Mouse (Mus musculus): ENCODE results near the gene Ikzf3. TPM values are rescaled to one million over a fixed set of nuclear protein-coding genes. Genes with fewer than 3 reads are reported as not detected.

Gene Ikzf3
- polyA plus RNA-seq, 1 experiment from 2014 or later = 0.23 TPM

DNA sequence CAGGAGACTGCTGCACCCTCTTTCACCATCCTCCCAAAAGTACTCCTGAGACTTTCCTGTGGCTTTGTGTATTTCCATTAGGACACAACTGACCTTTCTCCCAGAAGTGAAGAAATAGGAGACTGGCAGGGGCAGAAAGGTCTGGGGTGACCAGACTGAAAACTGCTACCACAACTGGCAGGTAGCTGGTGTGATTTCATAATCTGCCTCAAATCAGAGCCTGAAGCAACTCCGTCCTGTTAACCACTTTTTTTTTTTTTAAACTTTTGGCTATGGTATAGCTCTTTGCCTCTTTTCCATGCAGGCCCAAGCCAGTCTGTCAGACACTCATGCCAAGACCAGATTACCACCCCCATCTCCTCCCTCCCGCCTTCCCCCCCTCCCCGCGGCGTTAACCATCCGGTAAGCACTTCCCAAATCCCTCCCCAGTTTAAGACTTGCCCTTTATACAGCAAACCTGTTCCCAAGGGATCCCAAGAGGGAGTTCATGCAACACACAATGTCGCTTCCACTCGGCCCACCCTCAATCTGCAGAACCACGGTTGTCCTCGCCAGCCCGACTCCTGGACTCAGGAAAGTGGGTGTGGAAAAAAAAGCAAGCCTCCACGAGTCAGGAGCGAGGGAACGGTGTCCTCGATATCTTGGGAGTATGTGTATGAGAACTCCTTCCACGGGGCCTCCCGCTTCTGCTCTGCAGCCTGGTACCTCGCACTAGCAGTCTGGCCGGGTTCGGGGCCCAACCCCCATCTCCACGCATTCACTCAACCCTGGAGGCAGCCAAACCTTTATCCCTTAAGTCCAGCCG, 40.5 kb upstream of the Ikzf3 start:
- no peaks in the 10 kb centered on the region for H3K9me3 ChIP-seq (ENCODE audit: control insufficient read depth, low read length)
- peak; percentile 9 for ATAC-seq
- peak overlapping the region; percentile 96 for H3K4me3 ChIP-seq (ENCODE audit: low read length)
- H3K27me3 ChIP-seq (replicated peaks; ENCODE audit: control insufficient read depth, insufficient read depth, low read length) = no peaks in the 10 kb centered on the region
- H3K4me2 ChIP-seq (ENCODE audit: low read depth, low read length) = peak overlapping the region; percentile 84
- H3K4me1 ChIP-seq (ENCODE audit: control insufficient read depth, insufficient read depth, low read length) = peaks cover 44% of the 10 kb centered on the region
- no peaks in the 10 kb centered on the region; the same call in 1 of the 2 replicates for H3K36me3 ChIP-seq (ENCODE audit: control insufficient read depth, insufficient read depth, low read length)
- H3K9ac ChIP-seq (ENCODE audit: low read depth, low read length) = peak overlapping the region; percentile 94
- peak overlapping the region; percentile 91 for H3K27ac ChIP-seq (ENCODE audit: low read length)
- WGBS = 2% methylated on average over 22 of the region's 22 CpGs

GRCm38 (mm10) chr11:98584629-98585177, 38.9 kb upstream of the Ikzf3 start:
- Histone ChIP-seq H3K4me1 (ENCODE audit: control insufficient read depth, insufficient read depth, low read length) (peaks cover 54% of the 10 kb centered on the region), H3K9ac (ENCODE audit: low read depth, low read length) (0 out of 2 replicates have a peak overlapping the region, but pooled peaks have one; percentile 94), H3K27me3 (replicated peaks; ENCODE audit: control insufficient read depth, insufficient read depth, low read length) (no peaks in the 10 kb centered on the region), H3K27ac (ENCODE audit: low read length) (no peak overlapping the region), H3K4me3 (ENCODE audit: low read length) (no peak overlapping the region), H3K4me2 (ENCODE audit: low read depth, low read length) (0 out of 2 replicates have a peak overlapping the region, but pooled peaks have one; percentile 84), H3K9me3 (ENCODE audit: control insufficient read depth, low read length) (no peaks in the 10 kb centered on the region), H3K36me3 (ENCODE audit: control insufficient read depth, insufficient read depth, low read length) (no peaks in the 10 kb centered on the region; the same call in 1 of the 2 replicates)
- WGBS = 82% methylated on average over 6 of the region's 6 CpGs
- ATAC-seq = no peak

- H3K4me2 ChIP-seq (ENCODE audit: low read depth, low read length) = no peak overlapping the region
- ATAC-seq = no peak
- WGBS = 53% methylated on average over 1 of the region's 1 CpGs
Measured at GRCm38 (mm10) chr11:98584146-98584545, 38.3 kb upstream of the Ikzf3 start.

DNA sequence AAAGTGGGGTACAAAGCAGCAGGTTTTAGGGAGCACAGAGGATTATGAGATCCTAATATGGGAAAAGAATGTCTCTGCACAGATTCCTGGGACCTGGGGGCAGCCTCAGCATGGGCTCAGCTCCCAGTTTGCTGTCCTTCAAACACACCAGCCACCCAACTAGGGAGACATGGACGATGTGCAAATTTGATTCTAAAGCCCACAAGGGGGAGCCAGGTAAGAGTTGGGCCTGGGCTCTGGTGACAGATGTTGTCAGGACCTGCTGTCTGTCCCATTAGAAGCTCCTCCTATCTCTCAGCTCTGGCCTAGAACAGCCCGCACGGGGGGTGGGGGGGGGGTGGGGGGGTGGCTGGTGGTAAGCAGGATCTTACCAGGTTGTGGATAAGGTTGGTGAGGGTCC, 37.7 kb upstream of the Ikzf3 start:
- Histone ChIP-seq H3K4me1 (ENCODE audit: control insufficient read depth, insufficient read depth, low read length) (peaks cover 53% of the 10 kb centered on the region), H3K27ac (ENCODE audit: low read length) (peak overlapping the region; percentile 72), H3K4me2 (ENCODE audit: low read depth, low read length) (no peak overlapping the region), H3K9me3 (ENCODE audit: control insufficient read depth, low read length) (no peaks in the 10 kb centered on the region), H3K36me3 (ENCODE audit: control insufficient read depth, insufficient read depth, low read length) (no peaks in the 10 kb centered on the region; the same call in 1 of the 2 replicates), H3K4me3 (ENCODE audit: low read length) (no peak overlapping the region), H3K9ac (ENCODE audit: low read depth, low read length) (no peak overlapping the region), H3K27me3 (replicated peaks; ENCODE audit: control insufficient read depth, insufficient read depth, low read length) (no peaks in the 10 kb centered on the region)
- 35% methylated on average over 3 of the region's 3 CpGs for whole genome bisulfite sequencing
- no peak for ATAC-seq

More at GRCm38 (mm10) chr11:98584146-98584545, 38.3 kb upstream of the Ikzf3 start:
- H3K4me3 ChIP-seq (ENCODE audit: low read length) = no peak overlapping the region
- peaks cover 54% of the 10 kb centered on the region for H3K4me1 ChIP-seq (ENCODE audit: control insufficient read depth, insufficient read depth, low read length)
- H3K27ac ChIP-seq (ENCODE audit: low read length) = no peak overlapping the region
- H3K36me3 ChIP-seq (ENCODE audit: control insufficient read depth, insufficient read depth, low read length) = no peaks in the 10 kb centered on the region; the same call in 1 of the 2 replicates
- H3K9ac ChIP-seq (ENCODE audit: low read depth, low read length) = no peak overlapping the region
- no peaks in the 10 kb centered on the region for H3K27me3 ChIP-seq (replicated peaks; ENCODE audit: control insufficient read depth, insufficient read depth, low read length)
- H3K9me3 ChIP-seq (ENCODE audit: control insufficient read depth, low read length) = no peaks in the 10 kb centered on the region

DNA sequence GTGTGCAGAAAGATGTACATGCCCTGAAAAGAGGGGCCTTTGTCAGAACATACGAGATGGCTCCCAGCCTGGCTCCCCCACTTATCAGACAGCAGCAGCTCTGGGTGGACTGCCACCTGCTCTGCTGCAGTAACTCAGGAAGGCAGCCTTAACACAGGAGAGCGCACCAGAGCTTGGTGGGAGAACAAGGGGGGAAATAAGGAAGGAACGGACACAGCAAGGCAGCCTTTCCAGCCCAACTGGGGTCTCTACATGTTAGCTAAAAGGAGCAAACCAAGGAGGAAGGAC, 37.4 kb upstream of the Ikzf3 start:
- Histone ChIP-seq H3K27ac (ENCODE audit: low read length) (peak overlapping the region; percentile 72), H3K4me2 (ENCODE audit: low read depth, low read length) (no peak overlapping the region)
- WGBS = 85% methylated on average over 3 of the region's 3 CpGs

DNA sequence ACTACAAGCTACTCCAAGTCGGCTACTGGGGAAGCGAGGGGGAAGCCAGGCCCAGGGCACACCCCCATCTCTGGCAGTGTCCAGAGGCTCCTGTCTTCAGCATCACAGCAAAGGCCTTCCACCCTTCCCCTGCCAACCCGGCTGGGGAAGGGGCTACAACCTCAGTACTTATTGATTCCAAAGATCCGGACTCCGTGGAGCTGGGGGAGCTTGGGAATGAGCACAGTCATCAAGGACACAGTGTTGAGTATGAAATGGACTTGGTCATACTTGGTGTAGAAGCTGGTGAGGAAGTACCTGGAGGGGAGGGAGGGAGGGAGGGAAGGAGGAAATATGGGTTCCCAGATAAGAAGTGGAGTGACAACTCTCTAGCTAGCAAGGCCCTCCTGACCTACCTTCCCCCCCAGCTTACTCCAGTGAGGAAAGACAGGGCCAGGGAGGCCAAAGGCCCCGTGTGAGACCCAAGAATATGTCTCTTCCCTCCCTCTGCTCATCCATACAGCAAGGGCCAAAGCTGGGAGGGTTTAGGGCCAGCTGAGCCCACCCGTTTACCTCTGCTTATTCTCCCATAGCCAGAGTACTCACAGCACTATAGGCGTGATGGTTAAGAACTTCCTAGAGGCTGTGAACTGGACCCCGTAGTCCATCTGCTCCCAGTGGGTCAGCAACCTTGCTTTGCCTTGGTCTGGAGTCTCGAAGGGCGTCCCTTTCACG, 36.9 kb upstream of the Ikzf3 start:
- no peaks in the 10 kb centered on the region for H3K27me3 ChIP-seq (replicated peaks; ENCODE audit: control insufficient read depth, insufficient read depth, low read length)
- peak; percentile 47 for ATAC-seq
- H3K4me1 ChIP-seq (ENCODE audit: control insufficient read depth, insufficient read depth, low read length) = peaks cover 47% of the 10 kb centered on the region
- 81% methylated on average over 12 of the region's 12 CpGs for whole genome bisulfite sequencing
- H3K4me2 ChIP-seq (ENCODE audit: low read depth, low read length) = no peak overlapping the region
- no peaks in the 10 kb centered on the region; the same call in 1 of the 2 replicates for H3K36me3 ChIP-seq (ENCODE audit: control insufficient read depth, insufficient read depth, low read length)
- H3K27ac ChIP-seq (ENCODE audit: low read length) = peak overlapping the region; percentile 72
- H3K9ac ChIP-seq (ENCODE audit: low read depth, low read length) = no peak overlapping the region; the same call in 1 of the 2 replicates
- no peak overlapping the region for H3K4me3 ChIP-seq (ENCODE audit: low read length)
- H3K9me3 ChIP-seq (ENCODE audit: control insufficient read depth, low read length) = no peaks in the 10 kb centered on the region

More for the DNA sequence above, 37.4 kb upstream of the Ikzf3 start:
- Histone ChIP-seq H3K9ac (ENCODE audit: low read depth, low read length) (no peak overlapping the region; the same call in 1 of the 2 replicates), H3K4me3 (ENCODE audit: low read length) (no peak overlapping the region), H3K9me3 (ENCODE audit: control insufficient read depth, low read length) (no peaks in the 10 kb centered on the region), H3K36me3 (ENCODE audit: control insufficient read depth, insufficient read depth, low read length) (no peaks in the 10 kb centered on the region; the same call in 1 of the 2 replicates), H3K4me1 (ENCODE audit: control insufficient read depth, insufficient read depth, low read length) (peaks cover 50% of the 10 kb centered on the region), H3K27me3 (replicated peaks; ENCODE audit: control insufficient read depth, insufficient read depth, low read length) (no peaks in the 10 kb centered on the region)
- ATAC-seq = no peak

GRCm38 (mm10) chr11:98582030-98582388, 36.2 kb upstream of the Ikzf3 start:
- Histone ChIP-seq H3K27me3 (replicated peaks; ENCODE audit: control insufficient read depth, insufficient read depth, low read length) (no peaks in the 10 kb centered on the region), H3K4me2 (ENCODE audit: low read depth, low read length) (no peak overlapping the region), H3K27ac (ENCODE audit: low read length) (peak overlapping the region; percentile 27; the same call in 1 of the 2 replicates), H3K4me3 (ENCODE audit: low read length) (no peak overlapping the region), H3K4me1 (ENCODE audit: control insufficient read depth, insufficient read depth, low read length) (peaks cover 44% of the 10 kb centered on the region), H3K36me3 (ENCODE audit: control insufficient read depth, insufficient read depth, low read length) (no peaks in the 10 kb centered on the region; the same call in 1 of the 2 replicates), H3K9me3 (ENCODE audit: control insufficient read depth, low read length) (no peaks in the 10 kb centered on the region), H3K9ac (ENCODE audit: low read depth, low read length) (no peak overlapping the region)
- ATAC-seq = no peak
- 78% methylated on average over 8 of the region's 8 CpGs for WGBS

DNA sequence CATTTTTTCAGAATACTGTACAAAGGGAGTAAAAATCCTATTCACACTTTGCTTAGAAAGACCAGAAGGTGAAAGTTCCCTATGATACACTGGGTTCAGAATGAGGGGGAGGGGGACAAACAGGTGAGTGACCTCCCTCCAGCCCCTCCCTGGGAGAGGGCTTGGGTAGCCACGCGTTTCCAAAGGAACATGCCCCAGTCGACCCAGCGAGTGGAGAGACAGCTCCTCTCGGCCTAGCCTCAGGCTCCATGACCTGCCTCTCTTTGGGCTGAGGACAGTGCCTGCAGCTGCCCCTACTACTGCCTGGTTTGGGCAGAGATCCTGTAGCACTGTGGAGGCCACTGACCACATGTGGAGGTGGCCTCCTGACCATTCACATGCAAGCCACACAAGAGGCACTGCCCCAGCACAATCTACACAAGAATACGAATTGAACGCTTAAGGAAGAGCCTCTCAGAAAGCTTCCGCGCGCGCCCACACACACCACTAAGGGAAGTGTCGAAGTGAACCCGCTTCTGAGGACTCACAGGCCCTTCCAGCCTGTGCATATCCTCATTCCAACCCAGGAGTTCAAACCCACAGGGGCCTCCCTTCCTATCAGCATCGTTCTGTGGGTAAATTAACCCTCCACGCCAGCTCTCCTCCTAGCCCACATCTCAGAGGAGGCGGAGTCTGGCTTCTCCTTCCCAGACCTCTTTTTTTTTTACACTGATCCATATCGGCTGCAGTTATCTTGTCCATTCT, 35.6 kb upstream of the Ikzf3 start:
- Histone ChIP-seq H3K4me1 (ENCODE audit: control insufficient read depth, insufficient read depth, low read length) (peaks cover 44% of the 10 kb centered on the region), H3K9me3 (ENCODE audit: control insufficient read depth, low read length) (no peaks in the 10 kb centered on the region), H3K36me3 (ENCODE audit: control insufficient read depth, insufficient read depth, low read length) (no peaks in the 10 kb centered on the region; the same call in 1 of the 2 replicates), H3K4me2 (ENCODE audit: low read depth, low read length) (no peak overlapping the region), H3K27me3 (replicated peaks; ENCODE audit: control insufficient read depth, insufficient read depth, low read length) (no peaks in the 10 kb centered on the region), H3K4me3 (ENCODE audit: low read length) (no peak overlapping the region), H3K9ac (ENCODE audit: low read depth, low read length) (no peak overlapping the region), H3K27ac (ENCODE audit: low read length) (peak overlapping the region; percentile 67)
- no peak for ATAC-seq
- WGBS = 58% methylated on average over 17 of the region's 17 CpGs
